Mouse (Mus musculus) splenic B cell, adult 2 months (primary cell): ENCODE measurements around the gene Man2a1.
A peak's percentile ranks its signal among the peaks of the same experiment; 100 is the strongest.

Experiments
- DNase-seq: peaks from one replicate; pipeline ENCODE4 v3.0.0-alpha.2; 2011; ENCODE audit warnings: low read depth, low spot score
- H3K27me3 ChIP-seq: 2 replicates; pipeline ENCODE4 v1.6.1; 2012; ENCODE audit warnings: mild to moderate bottlenecking, low read length, moderate library complexity, mixed read lengths; ENCODE audit not compliant: control insufficient read depth, poor library complexity, insufficient read depth, severe bottlenecking
- H3K36me3 ChIP-seq: 2 replicates; pipeline ENCODE4 v1.6.1; 2012; ENCODE audit warnings: mild to moderate bottlenecking, low read length, moderate library complexity, mixed read lengths; ENCODE audit not compliant: control insufficient read depth, poor library complexity, insufficient read depth, severe bottlenecking

Gene Man2a1

GRCm38 (mm10) chr17:64591366-64591765 lies 9.2 kb upstream of the Man2a1 start:
- H3K36me3 ChIP-seq = no peaks in the 10 kb centered on the region
- DNase-seq = no peak
- no peaks in the 10 kb centered on the region; the same call in 1 of the 2 replicates for H3K27me3 ChIP-seq

DNA sequence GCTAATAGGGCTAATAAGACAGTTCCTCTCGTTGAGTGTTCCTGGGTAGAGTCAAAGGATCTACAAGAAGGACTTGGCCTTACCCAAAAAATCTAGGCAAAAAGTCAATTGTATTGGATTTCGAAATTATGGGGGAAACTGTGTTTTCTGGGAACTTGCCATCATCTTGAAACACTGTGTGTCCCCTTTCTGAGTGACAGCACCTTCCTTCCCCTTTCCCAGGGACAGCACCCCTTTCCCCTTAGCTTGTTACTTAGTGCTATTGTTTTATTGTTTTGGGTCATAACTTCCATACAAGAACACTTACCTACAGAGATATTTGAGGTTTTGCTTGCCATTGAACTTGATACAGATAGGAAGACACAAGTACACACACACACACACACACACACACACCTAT lies 8.2 kb upstream of the Man2a1 start:
- no peaks in the 10 kb centered on the region; the same call in 1 of the 2 replicates for H3K27me3 ChIP-seq
- no peaks in the 10 kb centered on the region for H3K36me3 ChIP-seq
- no peak for DNase-seq

DNA sequence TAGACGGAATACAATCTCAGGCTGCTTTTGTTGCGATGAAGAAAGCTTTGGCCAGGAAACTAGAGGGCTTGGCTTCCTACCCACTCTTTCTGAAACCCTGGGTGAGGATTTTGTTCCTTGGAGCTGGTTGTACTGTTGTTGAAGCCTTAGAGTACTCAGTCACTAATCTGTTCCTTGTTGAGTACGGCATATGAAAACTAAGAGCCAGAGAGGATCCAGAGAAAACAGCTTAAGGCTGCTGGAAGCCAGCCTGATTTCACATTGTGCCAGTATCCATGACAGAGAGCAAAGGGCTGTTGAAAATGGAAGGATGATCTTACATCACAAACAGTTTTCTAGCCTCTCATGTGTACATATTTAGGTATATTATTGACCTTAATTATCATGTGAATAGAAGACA lies 7.7 kb upstream of the Man2a1 start:
- no peak for DNase-seq
- Histone ChIP-seq H3K27me3 (no peaks in the 10 kb centered on the region; the same call in 1 of the 2 replicates), H3K36me3 (no peaks in the 10 kb centered on the region)

- Histone ChIP-seq H3K27me3 (no peaks in the 10 kb centered on the region), H3K36me3 (no peaks in the 10 kb centered on the region)
- no peak for DNase-seq
These were observed 2.8 kb upstream of the Man2a1 start for GRCm38 (mm10) chr17:64597770-64598169.

GRCm38 (mm10) chr17:64599916-64600315 lies 620 bp upstream of the Man2a1 start:
- Histone ChIP-seq H3K27me3 (no peaks in the 10 kb centered on the region), H3K36me3 (no peaks in the 10 kb centered on the region)
- DNase-seq = peak; percentile 43

DNA sequence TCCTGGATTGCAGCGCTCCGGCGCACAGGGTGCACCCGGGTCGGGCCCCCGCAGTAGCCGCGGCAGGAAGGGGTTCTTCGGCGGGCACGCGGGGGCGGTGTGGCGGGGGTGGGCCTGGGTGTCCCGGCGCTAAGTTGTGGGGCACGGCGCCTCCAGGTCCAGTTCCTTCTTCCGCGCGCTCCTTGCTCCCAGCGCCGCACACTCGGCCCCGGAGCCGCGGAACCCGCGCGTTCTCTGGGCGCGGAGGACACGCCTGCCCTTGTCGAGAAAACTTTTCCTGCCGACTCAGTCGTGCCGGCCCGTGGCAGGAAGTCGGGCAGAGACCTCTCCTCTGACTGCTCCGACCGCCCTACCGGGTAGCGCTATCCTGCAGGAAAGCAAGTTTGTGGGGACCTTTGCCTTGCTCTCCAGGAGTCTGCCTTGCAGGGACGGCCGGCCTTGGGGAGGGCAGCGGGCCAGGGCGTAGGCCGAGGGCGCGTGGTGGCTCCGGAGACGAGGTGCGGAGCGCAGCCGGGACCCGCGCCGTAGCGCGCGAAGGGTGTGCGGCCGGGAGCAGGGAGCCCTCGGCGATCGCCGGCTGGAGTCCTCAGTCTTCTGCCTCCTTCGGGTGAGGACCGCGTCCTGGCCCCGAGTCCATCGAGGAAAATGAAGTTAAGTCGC lies 685 bp downstream of the Man2a1 start:
- peak; percentile 47 for DNase-seq
- no peaks in the 10 kb centered on the region for H3K36me3 ChIP-seq
- H3K27me3 ChIP-seq = no peaks in the 10 kb centered on the region

GRCm38 (mm10) chr17:64601751-64602578 lies 1.4 kb downstream of the Man2a1 start:
- no peaks in the 10 kb centered on the region for H3K36me3 ChIP-seq
- H3K27me3 ChIP-seq = no peaks in the 10 kb centered on the region
- peak; percentile 48 for DNase-seq

DNA sequence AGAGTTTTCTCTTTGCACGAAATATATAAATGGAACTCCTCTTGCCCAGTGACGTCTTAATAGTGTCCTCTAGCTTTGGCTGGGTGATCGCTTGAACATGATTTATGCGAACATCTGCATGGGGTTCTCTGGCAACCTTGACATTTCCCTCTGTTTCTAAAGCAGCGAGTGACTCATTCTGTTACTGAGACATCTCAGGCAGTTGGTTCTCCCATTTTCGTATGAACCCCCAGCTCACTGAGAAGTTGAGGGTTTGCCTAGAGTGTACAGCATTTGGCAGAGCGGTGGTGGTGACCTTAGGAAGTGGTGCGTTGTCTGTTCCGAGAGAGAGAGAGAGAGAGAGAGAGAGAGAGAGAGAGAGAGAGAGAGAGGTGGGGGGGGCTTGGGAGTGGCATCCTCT lies 2.6 kb downstream of the Man2a1 start:
- Histone ChIP-seq H3K27me3 (no peaks in the 10 kb centered on the region), H3K36me3 (no peaks in the 10 kb centered on the region)
- peak; percentile 17 for DNase-seq

- Histone ChIP-seq H3K27me3 (no peaks in the 10 kb centered on the region), H3K36me3 (no peaks in the 10 kb centered on the region)
- DNase-seq = no peak
These were observed 3.0 kb downstream of the Man2a1 start for GRCm38 (mm10) chr17:64603534-64603933.

- peak; percentile 36 for DNase-seq
- Histone ChIP-seq H3K36me3 (no peaks in the 10 kb centered on the region), H3K27me3 (no peaks in the 10 kb centered on the region)
These were observed 3.6 kb downstream of the Man2a1 start for GRCm38 (mm10) chr17:64604163-64604562.

- H3K36me3 ChIP-seq = peaks cover 5% of the 10 kb centered on the region
- DNase-seq = no peak
- no peaks in the 10 kb centered on the region for H3K27me3 ChIP-seq
These were observed 7.7 kb downstream of the Man2a1 start for GRCm38 (mm10) chr17:64608228-64608627.

GRCm38 (mm10) chr17:64608923-64609598 lies 8.5 kb downstream of the Man2a1 start:
- DNase-seq = no peak
- H3K27me3 ChIP-seq = no peaks in the 10 kb centered on the region
- peaks cover 5% of the 10 kb centered on the region for H3K36me3 ChIP-seq

- H3K36me3 ChIP-seq = peaks cover 5% of the 10 kb centered on the region
- DNase-seq = no peak
- H3K27me3 ChIP-seq = no peaks in the 10 kb centered on the region
These were observed 9.2 kb downstream of the Man2a1 start for GRCm38 (mm10) chr17:64609741-64610140.

DNA sequence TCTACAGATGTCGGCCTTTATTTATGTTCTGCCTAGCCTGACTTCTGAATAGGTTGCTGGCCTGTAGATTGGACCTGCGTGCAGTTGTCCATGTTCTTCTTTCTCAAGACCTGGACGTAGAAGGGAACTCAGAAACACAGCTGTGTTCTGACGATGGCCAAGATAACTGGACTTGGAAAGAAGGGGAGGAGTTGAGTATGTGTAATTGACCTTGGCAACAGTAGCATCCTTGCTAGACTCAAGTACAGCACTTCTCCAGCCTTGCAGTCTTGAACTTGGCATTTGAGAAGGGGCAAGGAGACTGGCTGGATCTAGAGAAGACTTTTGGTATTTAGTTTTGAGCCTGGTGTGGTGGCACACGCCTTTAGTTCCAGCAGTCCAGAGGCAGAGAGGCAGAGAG lies 10.9 kb downstream of the Man2a1 start:
- H3K27me3 ChIP-seq = no peaks in the 10 kb centered on the region
- no peak for DNase-seq
- H3K36me3 ChIP-seq = peaks cover 5% of the 10 kb centered on the region
